Mouse (Mus musculus) small intestine, adult 2 months (tissue): ENCODE data around the gene Upk1a.

Experiments used
- CTCF ChIP-seq: fragments of 200-500 bp; IDR thresholded peaks from 2 replicates; pipeline ENCODE4 v1.5.1; 2012; ENCODE audit warnings: low read depth, mild to moderate bottlenecking, control low read depth, inconsistent platforms, low read length, moderate library complexity, mixed read lengths; ENCODE audit not compliant: insufficient replicate concordance, insufficient read length; ENCODE audit errors: extremely low read depth
- POLR2A ChIP-seq: fragments of 200-500 bp; IDR thresholded peaks from 2 replicates; pipeline ENCODE4 v1.6.1; 2012; ENCODE audit warnings: low read depth, mild to moderate bottlenecking, control low read depth, inconsistent platforms, low read length, moderate library complexity

DNA sequence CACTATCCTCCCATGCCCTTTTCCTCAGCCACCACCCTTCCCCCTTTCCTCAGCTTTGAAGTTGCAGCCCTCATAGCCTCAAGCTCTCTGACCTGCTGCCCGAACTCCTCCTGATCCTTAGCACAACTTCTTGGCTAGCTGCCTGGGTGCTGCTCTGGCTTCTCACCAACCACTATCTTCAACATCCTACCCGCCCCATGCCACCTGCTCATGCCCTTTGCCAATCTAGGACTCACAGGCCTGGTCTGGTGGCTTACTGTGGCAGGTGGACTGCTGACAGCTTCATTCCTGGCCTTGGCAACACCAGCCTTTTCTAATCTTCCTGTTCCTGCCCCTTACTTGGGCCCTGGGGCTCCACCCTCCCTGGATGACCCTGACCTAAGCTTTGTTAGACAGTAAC lies 39.7 kb downstream of the Upk1a start:
- TF ChIP-seq CTCF = no peak
- TF ChIP-seq POLR2A = no peak
